Mouse (Mus musculus) CH12.LX (cell line): ENCODE measurements around the gene Gsdma3. TPM values are rescaled to one million over a fixed set of nuclear protein-coding genes. Genes with fewer than 3 reads are reported as not detected.
"Not testable (repeated sequence)": the region's sequence is repeated elsewhere in the genome, so short reads cannot be mapped to it uniquely, and the experiment has no call there.

Source experiments
- DNase-seq: peaks from one replicate; pipeline ENCODE4 v3.0.0-alpha.2; 2013; ENCODE audit errors: extremely low read depth
- H3K27ac ChIP-seq: 2 replicates; pipeline ENCODE4 v1.5.1; 2012; ENCODE audit warnings: low read depth, mild to moderate bottlenecking, control low read depth, moderate library complexity; ENCODE audit not compliant: insufficient read depth
- H3K27me3 ChIP-seq: replicated peaks from 2 replicates; pipeline ENCODE3; 2012; ENCODE audit warnings: inconsistent platforms
- H3K36me3 ChIP-seq, 2 experiments: replicated peaks in 1 of 2; 2 replicates each; pipeline versions ENCODE3 to v1.6.1; 2012; ENCODE audit warnings: inconsistent platforms in 1 of 2, low read length in 1 of 2, mild to moderate bottlenecking in 1 of 2, mixed read lengths in 1 of 2, moderate library complexity in 1 of 2; ENCODE audit not compliant: control insufficient read depth in 1 of 2, insufficient read depth in 1 of 2
- H3K4me1 ChIP-seq, 2 experiments: 2 replicates each; pipeline ENCODE4 v1.6.1; 2012; ENCODE audit warnings: inconsistent platforms in 1 of 2, moderate library complexity in 1 of 2; ENCODE audit not compliant: insufficient read depth in 2 of 2, control insufficient read depth in 1 of 2
- H3K4me2 ChIP-seq: 2 replicates; pipeline ENCODE4 v1.6.1; 2012; ENCODE audit warnings: low read depth, mild to moderate bottlenecking, control low read depth; ENCODE audit not compliant: poor library complexity, insufficient read depth, severe bottlenecking
- H3K4me3 ChIP-seq, 3 experiments: fragments of 150-350 bp in 1 of 3; sonication (generic) in 1 of 3; replicated peaks in 1 of 3; 2 replicates each; pipeline versions ENCODE3 to v1.5.1; 2011 to 2012; ENCODE audit warnings: low read depth in 2 of 3, low read length in 2 of 3, mild to moderate bottlenecking in 2 of 3, moderate library complexity in 2 of 3, control low read depth in 1 of 3, improper control_type of control experiment in 1 of 3, inconsistent platforms in 1 of 3, mixed read lengths in 1 of 3; ENCODE audit not compliant: poor library complexity in 1 of 3
- H3K79me2 ChIP-seq: replicated peaks from 2 replicates; pipeline ENCODE4 v1.6.1; 2012; ENCODE audit warnings: mild to moderate bottlenecking, moderate library complexity; ENCODE audit not compliant: control insufficient read depth, poor library complexity, insufficient read depth, severe bottlenecking; ENCODE audit errors: extremely low read depth
- H3K9ac ChIP-seq: 2 replicates; pipeline ENCODE4 v1.6.1; 2012; ENCODE audit warnings: low read depth, mild to moderate bottlenecking, control low read depth, moderate library complexity; ENCODE audit not compliant: insufficient read depth
- H3K9me3 ChIP-seq: replicated peaks from 2 replicates; pipeline ENCODE3; 2012; ENCODE audit warnings: low read length, inconsistent platforms, mixed read lengths
- CTCF ChIP-seq, 2 experiments: IDR thresholded peaks in 1 of 2; conservative IDR thresholded peaks in 1 of 2; 2 replicates each; pipeline ENCODE4 v1.5.1; 2011 to 2012; ENCODE audit warnings: low read depth in 2 of 2, low read length in 2 of 2, improper control_type of control experiment in 1 of 2, inconsistent platforms in 1 of 2, mild to moderate bottlenecking in 1 of 2, moderate library complexity in 1 of 2
- E2F4 ChIP-seq: IDR thresholded peaks from 2 replicates; pipeline ENCODE4 v1.6.1; 2011; ENCODE audit warnings: low read depth, low read length, improper control_type of control experiment; ENCODE audit not compliant: insufficient replicate concordance
- ELF1 ChIP-seq: IDR thresholded peaks from 2 replicates; pipeline ENCODE4 v1.6.1; 2014; ENCODE audit warnings: low read depth, mild to moderate bottlenecking, inconsistent platforms, low read length, improper control_type of control experiment
- EP300 ChIP-seq: IDR thresholded peaks from 2 replicates; pipeline ENCODE4 v1.6.1; 2011; ENCODE audit warnings: low read length, improper control_type of control experiment
- HCFC1 ChIP-seq: IDR thresholded peaks from 2 replicates; pipeline ENCODE4 v1.6.1; 2012; ENCODE audit warnings: low read depth, mild to moderate bottlenecking, inconsistent platforms, low read length, improper control_type of control experiment
- IRF4 ChIP-seq: IDR thresholded peaks from 2 replicates; pipeline ENCODE4 v1.6.1; 2014; ENCODE audit warnings: low read depth, mild to moderate bottlenecking, inconsistent platforms, low read length, improper control_type of control experiment
- JUND ChIP-seq: conservative IDR thresholded peaks from 2 replicates; pipeline ENCODE4 v1.6.1; 2011; ENCODE audit warnings: low read depth, low read length, improper control_type of control experiment
- MAFK ChIP-seq: IDR thresholded peaks from 2 replicates; pipeline ENCODE4 v1.6.1; 2011; ENCODE audit warnings: low read length, improper control_type of control experiment; ENCODE audit not compliant: insufficient replicate concordance
- MAX ChIP-seq: IDR thresholded peaks from 2 replicates; pipeline ENCODE4 v1.6.1; 2011; ENCODE audit warnings: low read length, improper control_type of control experiment
- MXI1 ChIP-seq: IDR thresholded peaks from 2 replicates; pipeline ENCODE4 v1.6.1; 2011; ENCODE audit warnings: mild to moderate bottlenecking, low read depth, low read length, improper control_type of control experiment
- NELFE ChIP-seq: IDR thresholded peaks from 2 replicates; pipeline ENCODE4 v1.6.1; 2011; ENCODE audit warnings: low read depth, low read length, improper control_type of control experiment
- NRF1 ChIP-seq: IDR thresholded peaks from 2 replicates; pipeline ENCODE4 v1.6.1; 2014; ENCODE audit warnings: low read depth, mild to moderate bottlenecking, inconsistent platforms, low read length, improper control_type of control experiment, moderate library complexity
- POLR2A ChIP-seq: IDR thresholded peaks from 2 replicates; pipeline ENCODE4 v1.6.1; 2011; ENCODE audit warnings: low read depth, mild to moderate bottlenecking, improper control_type of control experiment, low read length
- RAD21 ChIP-seq: IDR thresholded peaks from 2 replicates; pipeline ENCODE4 v1.6.1; 2011; ENCODE audit warnings: low read depth, mild to moderate bottlenecking, low read length, improper control_type of control experiment, moderate library complexity
- RCOR1 ChIP-seq: conservative IDR thresholded peaks from 2 replicates; pipeline ENCODE4 v1.6.1; 2012; ENCODE audit warnings: low read depth, mild to moderate bottlenecking, inconsistent platforms, low read length, improper control_type of control experiment
- SIN3A ChIP-seq: IDR thresholded peaks from 2 replicates; pipeline ENCODE4 v1.6.1; 2012; ENCODE audit warnings: low read length, improper control_type of control experiment, inconsistent platforms
- SMC3 ChIP-seq: IDR thresholded peaks from 2 replicates; pipeline ENCODE4 v1.6.1; 2011; ENCODE audit warnings: low read depth, low read length, improper control_type of control experiment
- TCF12 ChIP-seq: IDR thresholded peaks from 2 replicates; pipeline ENCODE4 v1.6.1; 2014; ENCODE audit warnings: low read depth, mild to moderate bottlenecking, inconsistent platforms, low read length, improper control_type of control experiment
- UBTF ChIP-seq: IDR thresholded peaks from 2 replicates; pipeline ENCODE4 v1.6.1; 2012; ENCODE audit warnings: low read depth, mild to moderate bottlenecking, inconsistent platforms, low read length, improper control_type of control experiment, moderate library complexity
- USF2 ChIP-seq: conservative IDR thresholded peaks from 2 replicates; pipeline ENCODE4 v1.6.1; 2011; ENCODE audit warnings: low read depth, low read length, improper control_type of control experiment
- dilution Hi-C: fragments of 300-500 bp; cut with MboI; formaldehyde crosslinking; loops from 2 replicates; pipeline ENCODE4 v1.14.3; 2020; ENCODE audit warnings: low sequenced_read_pairs; ENCODE audit not compliant: extremely low pct_unique_long_range_greater_than_20kb, extremely low pct_ligation_motif_present
- in situ Hi-C: fragments of 300-500 bp; cut with MboI; formaldehyde crosslinking; loops from 3 replicates; pipeline ENCODE4 v1.14.3; 2019; ENCODE audit warnings: low sequenced_read_pairs, low pct_ligation_motif_present, low pct_unique_long_range_greater_than_20kb, mixed read lengths
- polyA plus RNA-seq: library from polyadenylated mRNA; unstranded; fragments of >175 nt; gene quantifications from 2 replicates; pipeline ENCODE4 v1.2.1, GENCODE M21; 2012; ENCODE audit warnings: low read depth; ENCODE audit not compliant: insufficient read length
- total RNA-seq, 2 experiments: library from RNA; depleted of rRNA; stranded (reverse); fragments of 300-350 nt in 1 of 2; fragments of >200 nt in 1 of 2; gene quantifications; 2 replicates each; pipeline ENCODE4 v1.2.3; 2012 to 2014

The Gsdma3 gene
- total and polyA plus RNA-seq, 3 experiments = not detected

GRCm38 (mm10) chr11:98646459-98646858 is 20.3 kb downstream of the Gsdma3 start, which contains the start of gene Gsdma2:
Gene Gsdma2, plus strand, starts transcription at chr11:98646759.
- no peaks in the 10 kb centered on the region for H3K9me3 ChIP-seq

GRCm38 (mm10) chr11:98655076-98655475 is 28.9 kb downstream of the Gsdma3 start:
- H3K27ac ChIP-seq, H3K9ac ChIP-seq, H3K9me3 ChIP-seq, H3K4me3 ChIP-seq, in situ Hi-C loops, H3K36me3 ChIP-seq, H3K4me1 ChIP-seq, dilution Hi-C loops, H3K79me2 ChIP-seq: not testable (repeated sequence)
- H3K27me3 ChIP-seq = peaks cover 41% of the 10 kb centered on the region
- TF ChIP-seq SMC3 (peak; percentile 75), NELFE (peak; percentile 63; the same call in 1 of the 2 replicates), IRF4 (peak; percentile 33; the same call in 1 of the 2 replicates), CTCF (conservative IDR thresholded peaks at IDR 0.05 in 1 of 2, IDR thresholded peaks at IDR 0.05 in 1 of 2; ENCODE audit: low read depth in 2 of 2, low read length in 2 of 2) (peak; percentile 71 to 95), HCFC1 (peak; percentile 51), RAD21 (peak; percentile 84), TCF12 (peak; percentile 48; the same call in 1 of the 2 replicates), POLR2A (peak; percentile 17; the same call in 1 of the 2 replicates), ELF1 (peak; percentile 96)
- H3K4me2 ChIP-seq = peak overlapping the region; percentile 11
- DNase-seq = peak; percentile 76

More at GRCm38 (mm10) chr11:98646459-98646858, 20.3 kb downstream of the Gsdma3 start, which contains the start of gene Gsdma2:
- DNase-seq = no peak
- H3K36me3 ChIP-seq = no peaks in the 10 kb centered on the region
- H3K79me2 ChIP-seq = no peaks in the 10 kb centered on the region
- no peak within 1 kb of the TSS for H3K9ac ChIP-seq
- in situ Hi-C loops (loop anchor here (25.0 kb wide), 1 partner anchor 309 kb away; the partner anchor contains the start of genes Neurod2 and Ppp1r1b), dilution Hi-C loops (no loop called here)
- H3K4me1 ChIP-seq = no peaks in the 10 kb centered on the region
- no peak for TF ChIP-seq MAFK
- no peak for TF ChIP-seq EP300
- no peak for TF ChIP-seq NELFE
- TF ChIP-seq SIN3A = no peak
- no peak for TF ChIP-seq JUND
- TF ChIP-seq MXI1 = no peak
- TF ChIP-seq USF2 = no peak
- TF ChIP-seq E2F4 = no peak
- no peak for TF ChIP-seq UBTF
- TF ChIP-seq RCOR1 = no peak
- no peak for TF ChIP-seq MAX
- no peak for TF ChIP-seq NRF1
- H3K27me3 ChIP-seq = peaks cover 79% of the 10 kb centered on the region
- H3K4me2 ChIP-seq = no peak within 1 kb of the TSS
- no peak within 1 kb of the TSS for H3K27ac ChIP-seq
- no peak within 1 kb of the TSS for H3K4me3 ChIP-seq
